Mouse (Mus musculus) embryonic facial prominence, embryonic 11.5 days (tissue): ENCODE measurements around the gene Egfem1. TPM values are rescaled to one million over a fixed set of nuclear protein-coding genes. Genes with fewer than 3 reads are reported as not detected.
A peak's percentile ranks its signal among the peaks of the same experiment; 100 is the strongest.

Experiments
- ATAC-seq: fragments of 200-750 bp; cut with Nextera tagmentation; replicated peaks from 2 replicates; pipeline ENCODE4 v1.8.0; 2017; ENCODE audit warnings: low read depth; ENCODE audit not compliant: insufficient number of reproducible peaks, low FRiP score, low TSS enrichment
- DNase-seq: peaks from one replicate; pipeline ENCODE4 v3.0.0-alpha.2; 2015; ENCODE audit warnings: low spot score
- H3K27ac ChIP-seq: fragments of 300-500 bp; sonication (generic); replicated peaks from 2 replicates; pipeline ENCODE4 v1.5.1; 2014; ENCODE audit warnings: mild to moderate bottlenecking, low read depth, low read length, control low read depth
- H3K27me3 ChIP-seq: fragments of 300-500 bp; sonication (generic); 2 replicates; pipeline ENCODE4 v1.6.1; 2014; ENCODE audit warnings: mild to moderate bottlenecking, low read length, moderate library complexity, mixed read lengths; ENCODE audit not compliant: control insufficient read depth, insufficient read depth
- H3K36me3 ChIP-seq: fragments of 300-500 bp; sonication (generic); replicated peaks from 2 replicates; pipeline ENCODE4 v1.6.1; 2014; ENCODE audit warnings: low read depth, mild to moderate bottlenecking, low read length, moderate library complexity, mixed read lengths; ENCODE audit not compliant: control insufficient read depth, insufficient read depth
- H3K4me1 ChIP-seq: fragments of 300-500 bp; sonication (generic); 2 replicates; pipeline ENCODE4 v1.6.1; 2014; ENCODE audit warnings: low read length, mixed read lengths; ENCODE audit not compliant: control insufficient read depth, insufficient read depth
- H3K4me2 ChIP-seq: fragments of 300-500 bp; sonication (generic); 2 replicates; pipeline ENCODE4 v1.6.1; 2014; ENCODE audit warnings: low read depth, mild to moderate bottlenecking, control low read depth, low read length, moderate library complexity
- H3K4me3 ChIP-seq: fragments of 300-500 bp; sonication (generic); 2 replicates; pipeline ENCODE4 v1.5.1; 2014; ENCODE audit warnings: low read depth, low read length, control low read depth
- H3K9ac ChIP-seq: fragments of 300-500 bp; sonication (generic); replicated peaks from 2 replicates; pipeline ENCODE4 v1.6.1; 2014; ENCODE audit warnings: mild to moderate bottlenecking, control low read depth, low read length
- H3K9me3 ChIP-seq: fragments of 300-500 bp; sonication (generic); replicated peaks from 2 replicates; pipeline ENCODE4 v1.6.1; 2016; ENCODE audit warnings: mild to moderate bottlenecking, low read length, inconsistent platforms, mixed read lengths; ENCODE audit not compliant: control insufficient read depth
- WGBS: fragments of 180-500 bp; shearing (Covaris S2); extraction: QIAGEN DNeasy Blood & Tissue Kit; methylation state at CpG from one replicate; pipeline ENCODE4 v1.1.7; 2014; 5-methylcytosine and 5-hydroxymethylcytosine counted together
- polyA plus RNA-seq: library from polyadenylated mRNA; unstranded; fragments of >200 nt; fragmentation: Nextera tagmentation; extraction: Ambion mirVana; gene quantifications from 2 replicates; pipeline ENCODE4 v1.2.1, GENCODE M21; 2014

Gene Egfem1
- polyA plus RNA-seq, 1 experiment from 2014 or later = 5.0 TPM

GRCm38 (mm10) chr3:29563171-29563570, 481.3 kb downstream of the Egfem1 start:
- Histone ChIP-seq H3K27ac (no peak overlapping the region), H3K4me2 (no peak overlapping the region), H3K4me1 (no peaks in the 10 kb centered on the region), H3K9me3 (no peaks in the 10 kb centered on the region), H3K27me3 (no peaks in the 10 kb centered on the region), H3K9ac (no peak overlapping the region), H3K4me3 (no peak overlapping the region), H3K36me3 (no peaks in the 10 kb centered on the region)
- DNase-seq (no peak), ATAC-seq (no peak)
- WGBS = 90% methylated on average over 1 of the region's 1 CpGs

GRCm38 (mm10) chr3:29578055-29578860, 496.4 kb downstream of the Egfem1 start:
- H3K9ac ChIP-seq = no peak overlapping the region
- DNase-seq = no peak
- no peak overlapping the region for H3K4me3 ChIP-seq
- no peaks in the 10 kb centered on the region for H3K9me3 ChIP-seq
- no peak overlapping the region for H3K4me2 ChIP-seq
- ATAC-seq = no peak
- 48% methylated on average over 5 of the region's 5 CpGs for WGBS
- H3K36me3 ChIP-seq = no peaks in the 10 kb centered on the region
- no peaks in the 10 kb centered on the region for H3K27me3 ChIP-seq
- H3K4me1 ChIP-seq = no peaks in the 10 kb centered on the region
- H3K27ac ChIP-seq = no peak overlapping the region

- Histone ChIP-seq H3K9me3 (no peaks in the 10 kb centered on the region), H3K36me3 (no peaks in the 10 kb centered on the region), H3K4me1 (no peaks in the 10 kb centered on the region), H3K27me3 (no peaks in the 10 kb centered on the region), H3K27ac (no peak overlapping the region), H3K4me2 (no peak overlapping the region), H3K4me3 (no peak overlapping the region), H3K9ac (no peak overlapping the region)
- no peak for DNase-seq
- no peak for ATAC-seq
- 76% methylated on average over 8 of the region's 8 CpGs for WGBS
Observed at GRCm38 (mm10) chr3:29582749-29583148, 500.9 kb downstream of the Egfem1 start.

- no peak overlapping the region for H3K27ac ChIP-seq
- WGBS = 70% methylated on average over 7 of the region's 7 CpGs
Observed at GRCm38 (mm10) chr3:29602140-29602539, 520.3 kb downstream of the Egfem1 start.

GRCm38 (mm10) chr3:29608713-29609112, 526.9 kb downstream of the Egfem1 start:
- peak; percentile 5 for DNase-seq
- H3K4me3 ChIP-seq = no peak overlapping the region
- H3K9me3 ChIP-seq = no peaks in the 10 kb centered on the region
- H3K27me3 ChIP-seq = no peaks in the 10 kb centered on the region
- ATAC-seq = no peak
- H3K36me3 ChIP-seq = no peaks in the 10 kb centered on the region
- no peaks in the 10 kb centered on the region for H3K4me1 ChIP-seq
- no peak overlapping the region for H3K9ac ChIP-seq
- H3K27ac ChIP-seq = no peak overlapping the region
- 46% methylated on average over 3 of the region's 3 CpGs for WGBS
- H3K4me2 ChIP-seq = no peak overlapping the region

More at GRCm38 (mm10) chr3:29602140-29602539, 520.3 kb downstream of the Egfem1 start:
- no peaks in the 10 kb centered on the region for H3K9me3 ChIP-seq
- no peaks in the 10 kb centered on the region for H3K36me3 ChIP-seq
- H3K4me2 ChIP-seq = no peak overlapping the region
- H3K4me3 ChIP-seq = no peak overlapping the region
- H3K27me3 ChIP-seq = no peaks in the 10 kb centered on the region
- no peak for ATAC-seq
- no peak overlapping the region for H3K9ac ChIP-seq
- no peak for DNase-seq
- no peaks in the 10 kb centered on the region for H3K4me1 ChIP-seq

GRCm38 (mm10) chr3:29609174-29609573, 527.4 kb downstream of the Egfem1 start:
- H3K4me1 ChIP-seq = no peaks in the 10 kb centered on the region
- no peak for ATAC-seq
- no peaks in the 10 kb centered on the region for H3K36me3 ChIP-seq
- no peaks in the 10 kb centered on the region for H3K9me3 ChIP-seq
- no peak overlapping the region for H3K4me2 ChIP-seq
- 81% methylated on average over 2 of the region's 2 CpGs for WGBS
- no peak overlapping the region for H3K9ac ChIP-seq
- no peak overlapping the region for H3K27ac ChIP-seq
- no peak overlapping the region for H3K4me3 ChIP-seq
- H3K27me3 ChIP-seq = no peaks in the 10 kb centered on the region
- no peak for DNase-seq

GRCm38 (mm10) chr3:29619586-29619985, 537.8 kb downstream of the Egfem1 start:
- H3K36me3 ChIP-seq = no peaks in the 10 kb centered on the region
- H3K27ac ChIP-seq = no peak overlapping the region
- H3K4me3 ChIP-seq = no peak overlapping the region
- DNase-seq (no peak), ATAC-seq (no peak)
- no peak overlapping the region for H3K4me2 ChIP-seq
- no peaks in the 10 kb centered on the region for H3K4me1 ChIP-seq
- H3K27me3 ChIP-seq = no peaks in the 10 kb centered on the region
- no peaks in the 10 kb centered on the region for H3K9me3 ChIP-seq
- H3K9ac ChIP-seq = no peak overlapping the region
- 72% methylated on average over 1 of the region's 1 CpGs for WGBS

GRCm38 (mm10) chr3:29639819-29640218, 558.0 kb downstream of the Egfem1 start:
- no peak overlapping the region for H3K27ac ChIP-seq
- no peaks in the 10 kb centered on the region for H3K27me3 ChIP-seq
- 81% methylated on average over 2 of the region's 2 CpGs for WGBS
- H3K4me3 ChIP-seq = no peak overlapping the region
- DNase-seq = no peak
- no peak for ATAC-seq
- H3K9me3 ChIP-seq = no peaks in the 10 kb centered on the region
- H3K4me1 ChIP-seq = no peaks in the 10 kb centered on the region
- no peaks in the 10 kb centered on the region for H3K36me3 ChIP-seq
- H3K4me2 ChIP-seq = no peak overlapping the region
- no peak overlapping the region for H3K9ac ChIP-seq
